Mouse (Mus musculus) stomach, embryonic 15.5 days (tissue): ENCODE measurements around the gene Gm5580. TPM values are rescaled to one million over a fixed set of nuclear protein-coding genes. Genes with fewer than 3 reads are reported as not detected.

Source experiments
- polyA plus RNA-seq: library from polyadenylated mRNA; unstranded; fragments of >200 nt; fragmentation: Nextera tagmentation; extraction: Ambion mirVana; gene quantifications from 2 replicates; pipeline ENCODE4 v1.2.1, GENCODE M21; 2015

The Gm5580 gene
- polyA plus RNA-seq, 1 experiment from 2014 or later, result 2.5 TPM

Other genes starting within 250 kb of the Gm5580 start
- 33.6 and 38.2 TPM in 2 replicates for gene March8, start 213.1 kb upstream of the Gm5580 start, polyA plus RNA-seq
- 5.0 and 6.4 TPM in 2 replicates for gene Alox5, start 90.0 kb upstream of the Gm5580 start, polyA plus RNA-seq
- not detected in 2 replicates for gene Olfr211, start 62.0 kb upstream of the Gm5580 start, polyA plus RNA-seq
- gene Olfr212, start 44.6 kb upstream of the Gm5580 start, polyA plus RNA-seq, result not detected in 2 replicates
- not detected in 2 replicates for gene Olfr213, start 12.7 kb upstream of the Gm5580 start, polyA plus RNA-seq
- gene Olfr214, start 3.1 kb downstream of the Gm5580 start, polyA plus RNA-seq, result not detected in 2 replicates
- not detected in 2 replicates for gene Olfr215, start 33.1 kb downstream of the Gm5580 start, polyA plus RNA-seq
- gene Zfp422, start 77.9 kb downstream of the Gm5580 start, polyA plus RNA-seq, result 132 and 135 TPM in 2 replicates
- gene Depp1, start 99.5 kb downstream of the Gm5580 start, polyA plus RNA-seq, result 32.2 and 33.7 TPM in 2 replicates
- 10.1 and 10.6 TPM in 2 replicates for gene Rassf4, start 122.8 kb downstream of the Gm5580 start, polyA plus RNA-seq
- gene Tmem72, start 165.8 kb downstream of the Gm5580 start, polyA plus RNA-seq, result 0.05 and 0.06 TPM in 2 replicates